In genomic region chr12:76709795-76710350, GRCm38 (mm10) we compare ENCODE assay signal across 8 mouse cellular contexts. TPM values are rescaled to one million over a fixed set of nuclear protein-coding genes. Genes with fewer than 3 reads are reported as not detected.
DNase-seq lines count a peak whose midpoint lies in the region; ATAC-seq lines count a peak whose summit lies in the region.

No protein-coding gene starts in this region.

- H3K36me3 ChIP-seq in intestine, embryonic 15.5 days, result no peaks in the 10 kb centered on the region
- no peaks in the 10 kb centered on the region for H3K36me3 ChIP-seq in limb, embryonic 10.5 days
- H3K36me3 ChIP-seq in midbrain, embryonic 10.5 days, result no peaks in the 10 kb centered on the region

- peak; percentile 76 for ATAC-seq in common myeloid progenitor, adult 5-6 weeks (replicated peaks; ENCODE audit: low read depth, poor library complexity, severe bottlenecking)
- ATAC-seq in intestine, embryonic 15.5 days, result peak; percentile 94

- no peak overlapping the region for H3K27ac ChIP-seq in intestine, embryonic 15.5 days
- peak overlapping the region; percentile 77 for H3K27ac ChIP-seq in limb, embryonic 10.5 days
- H3K27ac ChIP-seq in midbrain, embryonic 10.5 days (replicated peaks), result peak overlapping the region; percentile 77

- H3K4me1 ChIP-seq in intestine, embryonic 15.5 days (replicated peaks), result peaks cover 13% of the 10 kb centered on the region
- peaks cover 39% of the 10 kb centered on the region for H3K4me1 ChIP-seq in limb, embryonic 10.5 days
- peaks cover 21% of the 10 kb centered on the region for H3K4me1 ChIP-seq in midbrain, embryonic 10.5 days

- DNase-seq in adrenal gland, postnatal 10 days, result peak; percentile 85
- peak; percentile 34 to 59 for DNase-seq in gastrocnemius, postnatal 4 days (ENCODE audit: low spot score in 2 of 2)
- DNase-seq in limb, embryonic 10.5 days (ENCODE audit: low spot score), result no peak
- no peak for DNase-seq in midbrain, embryonic 10.5 days (ENCODE audit: low spot score)
- DNase-seq in right cerebral cortex, postnatal 4 days, result peak; percentile 74
- no peak for DNase-seq in adipocyte (ENCODE audit: low spot score)

- peak overlapping the region; percentile 61 for H3K4me3 ChIP-seq in intestine, embryonic 15.5 days (replicated peaks)
- peak overlapping the region; percentile 74 for H3K4me3 ChIP-seq in limb, embryonic 10.5 days
- H3K4me3 ChIP-seq in midbrain, embryonic 10.5 days, result peak overlapping the region; percentile 89

- no peaks in the 10 kb centered on the region for H3K9me3 ChIP-seq in intestine, embryonic 15.5 days
- H3K9me3 ChIP-seq in limb, embryonic 10.5 days (replicated peaks), result no peaks in the 10 kb centered on the region
- no peaks in the 10 kb centered on the region for H3K9me3 ChIP-seq in midbrain, embryonic 10.5 days (replicated peaks)

- peak overlapping the region; percentile 100 for H3K4me2 ChIP-seq in intestine, embryonic 15.5 days (replicated peaks)

- peak overlapping the region; percentile 54 for H3K9ac ChIP-seq in intestine, embryonic 15.5 days

- 1% methylated on average over 42 of the region's 55 CpGs for WGBS in intestine, embryonic 15.5 days
- under 1% methylated on average over 53 of the region's 55 CpGs for WGBS in limb, embryonic 10.5 days
- 1% methylated on average over 52 of the region's 55 CpGs for WGBS in midbrain, embryonic 10.5 days

- H3K27me3 ChIP-seq in intestine, embryonic 15.5 days (replicated peaks), result peaks cover 33% of the 10 kb centered on the region
- H3K27me3 ChIP-seq in limb, embryonic 10.5 days (ENCODE audit: low read depth, poor library complexity, severe bottlenecking), result peaks cover 74% of the 10 kb centered on the region
- H3K27me3 ChIP-seq in midbrain, embryonic 10.5 days (ENCODE audit: low read depth, poor library complexity, severe bottlenecking), result peaks cover 87% of the 10 kb centered on the region

RNA-seq across cellular contexts. Expression of gene Sptb, which starts 0.5 kb away (rescaled TPM):
- 10 to 100 TPM; 35.9 to 43.5 TPM for total RNA-seq in adrenal gland, postnatal 10 days (2021)
- total RNA-seq in common myeloid progenitor, adult 5-6 weeks (2017), result 9.9 and 17.2 TPM in 2 replicates
- total RNA-seq in gastrocnemius, postnatal 4 days (2021), result 10 to 100 TPM; 92.3 to 97.7 TPM
- 1.3 and 2.0 TPM in 2 replicates for polyA plus RNA-seq in intestine, embryonic 15.5 days (2015; fragmentation: Nextera tagmentation; extraction: Ambion mirVana)
- polyA plus RNA-seq in limb, embryonic 10.5 days (2016; fragmentation: Nextera tagmentation; extraction: Ambion mirVana), result 3.7 and 4.2 TPM in 2 replicates
- polyA plus RNA-seq in midbrain, embryonic 10.5 days (2016; fragmentation: Nextera tagmentation; extraction: Ambion mirVana), result 3.7 and 3.8 TPM in 2 replicates

RNA-seq across cellular contexts. Expression of gene Churc1, which starts 55.5 kb away (rescaled TPM):
- total RNA-seq in adrenal gland, postnatal 10 days (2021), result 10 to 100 TPM; 76.2 to 77.6 TPM
- 42.0 and 45.8 TPM in 2 replicates for total RNA-seq in common myeloid progenitor, adult 5-6 weeks (2017)
- total RNA-seq in gastrocnemius, postnatal 4 days (2021), result 10 to 100 TPM; 43.1 to 45.7 TPM
- 107 and 147 TPM in 2 replicates for polyA plus RNA-seq in intestine, embryonic 15.5 days (2015; fragmentation: Nextera tagmentation; extraction: Ambion mirVana)
- 107 and 118 TPM in 2 replicates for polyA plus RNA-seq in limb, embryonic 10.5 days (2016; fragmentation: Nextera tagmentation; extraction: Ambion mirVana)
- 117 and 123 TPM in 2 replicates for polyA plus RNA-seq in midbrain, embryonic 10.5 days (2016; fragmentation: Nextera tagmentation; extraction: Ambion mirVana)

RNA-seq across cellular contexts. Expression of gene Fntb, which starts 55.5 kb away (rescaled TPM):
- 10 to 100 TPM; 17.9 to 20.1 TPM for total RNA-seq in adrenal gland, postnatal 10 days (2021)
- 4.9 and 8.7 TPM in 2 replicates for total RNA-seq in common myeloid progenitor, adult 5-6 weeks (2017)
- total RNA-seq in gastrocnemius, postnatal 4 days (2021), result 10 to 100 TPM; 24.0 to 24.1 TPM
- 30.1 and 30.7 TPM in 2 replicates for polyA plus RNA-seq in intestine, embryonic 15.5 days (2015; fragmentation: Nextera tagmentation; extraction: Ambion mirVana)
- polyA plus RNA-seq in limb, embryonic 10.5 days (2016; fragmentation: Nextera tagmentation; extraction: Ambion mirVana), result 43.1 and 48.2 TPM in 2 replicates
- 49.4 and 49.9 TPM in 2 replicates for polyA plus RNA-seq in midbrain, embryonic 10.5 days (2016; fragmentation: Nextera tagmentation; extraction: Ambion mirVana)

Comparison
In these comparisons a context has a peak if more than half of its experiments do, and no peak if none do; other contexts are left out.
1. DNase-seq: peak in adrenal gland, postnatal 10 days (single experiment), gastrocnemius, postnatal 4 days (2 of 2) and right cerebral cortex, postnatal 4 days (single experiment); none in limb, embryonic 10.5 days (single experiment), midbrain, embryonic 10.5 days (single experiment) and adipocyte (single experiment).
2. Peak in every context shown above with its lines, with median percentiles within 50 percentile points of each other: H3K4me3 ChIP-seq.